15 mouse cellular contexts compared by ENCODE assay signal in genomic region chr13:103217486-103217885, GRCm38 (mm10).
"Had no signal": no experiment of that assay in that cellular context is flagged by ENCODE, and none has a peak within 500 bp of the region (broad histone marks: within the 10 kb centered on the region; RNA-seq: fewer than 3 reads in every experiment).

No protein-coding gene starts in this region.

- H3K9ac ChIP-seq: neural tube, embryonic 12.5 days; neural tube, embryonic 13.5 days; stomach, embryonic 15.5 days had no signal

- DNase-seq: retina, postnatal 1 day; right cerebral cortex, adult 18-20 months; right cerebral cortex, postnatal 14 days; right cerebral cortex, postnatal 25 days; right cerebral cortex, postnatal 4 days; spleen, adult 18-20 months; thymus, adult 18-20 months; thymus, adult 2 months; thymus, postnatal 14 days; thymus, postnatal 36 days; thymus, postnatal 4 days had no signal

- H3K9me3 ChIP-seq: neural tube, embryonic 12.5 days; neural tube, embryonic 13.5 days; stomach, embryonic 15.5 days had no signal

- H3K27ac ChIP-seq: neural tube, embryonic 12.5 days; neural tube, embryonic 13.5 days; stomach, embryonic 15.5 days; stomach, postnatal 0 days had no signal

- H3K4me1 ChIP-seq: neural tube, embryonic 12.5 days had no signal

- H3K4me2 ChIP-seq: neural tube, embryonic 12.5 days; neural tube, embryonic 13.5 days; stomach, embryonic 15.5 days had no signal

- H3K4me3 ChIP-seq: neural tube, embryonic 12.5 days; neural tube, embryonic 13.5 days; stomach, embryonic 15.5 days had no signal

- H3K36me3 ChIP-seq: neural tube, embryonic 12.5 days; neural tube, embryonic 13.5 days; stomach, embryonic 15.5 days had no signal

- H3K27me3 ChIP-seq: neural tube, embryonic 12.5 days; neural tube, embryonic 13.5 days; stomach, embryonic 15.5 days had no signal
